Mouse (Mus musculus) forebrain, embryonic 11.5 days (tissue): ENCODE results near the gene 2300003K06Rik. TPM values are rescaled to one million over a fixed set of nuclear protein-coding genes. Genes with fewer than 3 reads are reported as not detected.
"Not testable (repeated sequence)": the region's sequence is repeated elsewhere in the genome, so short reads cannot be mapped to it uniquely, and the experiment has no call there.

Experiments used
- ATAC-seq: fragments of 200-750 bp; cut with Nextera tagmentation; replicated peaks from 2 replicates; pipeline ENCODE4 v1.8.0; 2017; ENCODE audit warnings: moderate TSS enrichment; ENCODE audit not compliant: low FRiP score
- DNase-seq: peaks from one replicate; pipeline ENCODE4 v3.0.0-alpha.2; 2017; ENCODE audit warnings: low spot score
- H3K27ac ChIP-seq: fragments of 300-500 bp; sonication (generic); 2 replicates; pipeline ENCODE4 v1.5.1; 2014; ENCODE audit warnings: low read depth, low read length
- H3K27me3 ChIP-seq: fragments of 300-500 bp; sonication (generic); 2 replicates; pipeline ENCODE4 v1.6.1; 2014; ENCODE audit warnings: mild to moderate bottlenecking, low read length, mixed read lengths; ENCODE audit not compliant: control insufficient read depth, insufficient read depth
- H3K36me3 ChIP-seq: fragments of 300-500 bp; sonication (generic); 2 replicates; pipeline ENCODE4 v1.6.1; 2014; ENCODE audit warnings: mild to moderate bottlenecking, low read length, moderate library complexity, mixed read lengths; ENCODE audit not compliant: control insufficient read depth, insufficient read depth
- H3K4me1 ChIP-seq: fragments of 300-500 bp; sonication (generic); replicated peaks from 2 replicates; pipeline ENCODE4 v1.6.1; 2014; ENCODE audit warnings: low read length, mixed read lengths; ENCODE audit not compliant: control insufficient read depth, insufficient read depth
- H3K4me2 ChIP-seq: fragments of 300-500 bp; sonication (generic); 2 replicates; pipeline ENCODE4 v1.6.1; 2014; ENCODE audit warnings: low read depth, mild to moderate bottlenecking, low read length, moderate library complexity, mixed read lengths; ENCODE audit not compliant: severe bottlenecking
- H3K4me3 ChIP-seq: fragments of 300-500 bp; sonication (generic); 2 replicates; pipeline ENCODE4 v1.5.1; 2014; ENCODE audit warnings: low read depth, low read length
- H3K9ac ChIP-seq: fragments of 300-500 bp; sonication (generic); 2 replicates; pipeline ENCODE4 v1.6.1; 2014; ENCODE audit warnings: low read length
- H3K9me3 ChIP-seq: fragments of 300-500 bp; sonication (generic); 2 replicates; pipeline ENCODE4 v1.6.1; 2016; ENCODE audit warnings: low read length, mixed read lengths; ENCODE audit not compliant: control insufficient read depth
- WGBS: fragments of 180-500 bp; shearing (Covaris S2); extraction: QIAGEN DNeasy Blood & Tissue Kit; methylation state at CpG from one replicate; pipeline ENCODE4 v1.1.7; 2014; 5-methylcytosine and 5-hydroxymethylcytosine counted together
- polyA plus RNA-seq: library from polyadenylated mRNA; unstranded; fragments of >200 nt; fragmentation: Nextera tagmentation; extraction: Ambion mirVana; gene quantifications from 2 replicates; pipeline ENCODE4 v1.2.1, GENCODE M21; 2014

The 2300003K06Rik gene
- polyA plus RNA-seq, 1 experiment from 2014 or later: not detected

DNA sequence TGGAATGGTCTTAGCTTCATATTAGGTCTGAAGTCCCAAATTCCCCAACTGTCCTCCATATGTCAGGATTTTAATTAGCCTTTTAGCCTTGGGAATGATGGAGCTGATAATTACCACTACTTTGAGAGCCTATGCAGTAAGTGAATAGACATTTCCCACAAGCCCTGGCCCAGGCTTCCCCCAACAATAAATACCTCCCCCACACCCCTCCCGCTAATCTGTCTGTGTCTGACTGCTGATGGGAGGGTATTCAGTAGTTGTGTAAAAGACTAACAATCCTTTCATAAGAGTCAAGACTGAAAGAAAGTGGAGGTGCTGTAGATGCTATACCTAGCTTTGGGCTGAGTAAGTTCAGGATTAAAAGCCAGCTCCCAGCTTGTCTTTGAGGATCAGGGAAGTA lies 4.3 kb upstream of the 2300003K06Rik start:
- WGBS: 43% methylated on average over 1 of the region's 1 CpGs
- ATAC-seq: no peak

DNA sequence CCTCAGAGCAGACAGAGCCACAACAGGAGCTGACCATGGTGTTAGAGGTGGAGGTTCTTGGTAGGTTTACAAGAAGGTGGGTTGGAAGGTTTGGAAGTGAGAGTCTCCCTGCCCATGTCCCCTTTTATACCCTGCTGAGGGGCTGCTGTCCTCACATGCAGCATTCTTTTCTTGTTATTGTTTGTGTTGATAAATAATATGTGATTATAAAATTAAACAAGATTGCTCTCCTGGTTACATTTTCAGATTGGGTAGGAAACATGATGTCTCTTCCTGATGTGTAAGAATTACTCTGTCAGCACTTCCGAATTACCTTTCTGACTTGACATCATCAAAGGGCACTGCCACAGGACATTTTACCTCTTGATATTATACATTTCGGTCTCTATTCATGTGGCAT lies 22.3 kb downstream of the 2300003K06Rik start, which contains the start of gene Gm11564:
Gene Gm11564 (minus strand): TSS at position 101 of the 400 bp plus-strand sequence.
- DNase-seq, H3K27ac ChIP-seq: not testable (repeated sequence)
- WGBS: 87% methylated on average over 2 of the region's 2 CpGs

More for the DNA sequence above, 4.3 kb upstream of the 2300003K06Rik start:
- Histone ChIP-seq H3K9ac (no peak overlapping the region), H3K36me3 (no peaks in the 10 kb centered on the region), H3K9me3 (no peaks in the 10 kb centered on the region), H3K4me3 (no peak overlapping the region), H3K27me3 (no peaks in the 10 kb centered on the region), H3K27ac (no peak overlapping the region), H3K4me2 (no peak overlapping the region), H3K4me1 (peaks cover 2% of the 10 kb centered on the region; the same call in 1 of the 2 replicates)
- DNase-seq: peak; percentile 54

DNA sequence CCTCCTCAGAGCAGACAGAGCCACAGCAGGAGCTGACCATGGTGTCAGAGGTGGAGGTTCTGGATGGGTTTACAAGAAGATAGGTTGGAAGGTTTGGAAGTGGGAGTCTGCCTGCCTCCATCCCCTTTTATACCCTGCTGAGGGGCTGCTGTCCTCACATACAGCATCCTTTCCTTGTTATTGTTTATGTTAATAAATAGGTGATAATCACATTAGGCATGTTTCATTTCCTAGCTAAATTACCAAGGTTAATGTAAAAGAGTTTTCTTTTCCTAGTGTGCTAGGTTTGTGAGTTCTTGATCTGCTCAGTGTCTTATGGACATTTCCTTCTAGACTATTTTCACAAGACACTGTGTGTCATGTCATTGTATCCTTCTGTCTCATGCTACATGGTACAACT lies 28.1 kb downstream of the 2300003K06Rik start, which contains the start of gene Krtap4-13:
Gene Krtap4-13 (minus strand): TSS at position 101 of the 400 bp plus-strand sequence.
- H3K9ac ChIP-seq, H3K27ac ChIP-seq, H3K27me3 ChIP-seq, ATAC-seq, H3K36me3 ChIP-seq, DNase-seq, H3K9me3 ChIP-seq, H3K4me2 ChIP-seq, H3K4me1 ChIP-seq, H3K4me3 ChIP-seq: not testable (repeated sequence)

More for the DNA sequence above, 22.3 kb downstream of the 2300003K06Rik start, which contains the start of gene Gm11564:
- not testable (repeated sequence) for H3K27me3 ChIP-seq, H3K4me1 ChIP-seq, H3K36me3 ChIP-seq, H3K4me3 ChIP-seq, H3K9me3 ChIP-seq, H3K9ac ChIP-seq, H3K4me2 ChIP-seq, ATAC-seq

DNA sequence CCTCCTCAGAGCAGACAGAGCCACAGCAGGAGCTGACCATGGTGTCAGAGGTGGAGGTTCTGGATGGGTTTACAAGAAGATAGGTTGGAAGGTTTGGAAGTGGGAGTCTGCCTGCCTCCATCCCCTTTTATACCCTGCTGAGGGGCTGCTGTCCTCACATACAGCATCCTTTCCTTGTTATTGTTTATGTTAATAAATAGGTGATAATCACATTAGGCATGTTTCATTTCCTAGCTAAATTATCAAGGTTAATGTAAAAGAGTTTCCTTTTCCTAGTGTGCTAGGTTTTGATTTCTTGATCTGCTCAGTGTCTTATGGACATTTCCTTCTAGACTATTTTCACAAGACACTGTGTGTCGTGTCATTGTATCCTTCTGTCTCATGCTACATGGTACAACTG lies 33.5 kb downstream of the 2300003K06Rik start, which contains the start of gene Gm11554:
Gene Gm11554 (minus strand): TSS at position 101 of the 400 bp plus-strand sequence.
- not testable (repeated sequence) for H3K27ac ChIP-seq, H3K9ac ChIP-seq, ATAC-seq, H3K4me2 ChIP-seq, H3K27me3 ChIP-seq, H3K4me1 ChIP-seq, H3K9me3 ChIP-seq, H3K36me3 ChIP-seq, H3K4me3 ChIP-seq, DNase-seq
- WGBS: no CpG with 5 or more reads among the region's 1 CpGs

DNA sequence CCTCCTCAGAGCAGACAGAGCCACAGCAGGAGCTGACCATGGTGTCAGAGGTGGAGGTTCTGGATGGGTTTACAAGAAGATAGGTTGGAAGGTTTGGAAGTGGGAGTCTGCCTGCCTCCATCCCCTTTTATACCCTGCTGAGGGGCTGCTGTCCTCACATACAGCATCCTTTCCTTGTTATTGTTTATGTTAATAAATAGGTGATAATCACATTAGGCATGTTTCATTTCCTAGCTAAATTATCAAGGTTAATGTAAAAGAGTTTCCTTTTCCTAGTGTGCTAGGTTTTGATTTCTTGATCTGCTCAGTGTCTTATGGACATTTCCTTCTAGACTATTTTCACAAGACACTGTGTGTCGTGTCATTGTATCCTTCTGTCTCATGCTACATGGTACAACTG lies 39.0 kb downstream of the 2300003K06Rik start, which contains the start of gene Gm11569:
Gene Gm11569 (minus strand): TSS at position 101 of the 400 bp plus-strand sequence.
- not testable (repeated sequence) for ATAC-seq, H3K4me3 ChIP-seq, H3K9ac ChIP-seq

DNA sequence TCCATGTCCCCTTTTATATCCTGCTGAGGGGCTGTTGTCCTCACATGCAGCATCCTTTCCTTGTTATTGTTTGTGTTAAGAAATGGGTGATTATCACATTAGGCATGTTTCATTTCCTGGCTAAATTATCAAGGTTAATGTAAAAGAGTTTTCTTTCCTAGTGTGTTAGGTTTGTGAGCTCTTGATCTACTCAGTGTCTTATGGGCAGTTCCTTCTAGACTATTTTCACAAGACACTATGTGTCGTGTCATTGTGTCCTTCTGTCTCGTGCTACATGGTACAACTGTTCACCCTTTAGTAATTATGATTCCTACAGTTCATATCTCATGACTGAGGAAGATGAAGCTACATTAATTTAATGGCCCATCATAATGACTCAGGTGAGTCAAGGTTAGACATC lies 44.5 kb downstream of the 2300003K06Rik start, which contains the start of gene Gm11596:
Gene Gm11596 (minus strand): TSS at position 101 of the 400 bp plus-strand sequence.
- ATAC-seq: no peak

More for the DNA sequence above, 39.0 kb downstream of the 2300003K06Rik start, which contains the start of gene Gm11569:
- H3K4me1 ChIP-seq, H3K4me2 ChIP-seq, H3K9me3 ChIP-seq, H3K27me3 ChIP-seq, DNase-seq, H3K36me3 ChIP-seq, H3K27ac ChIP-seq: not testable (repeated sequence)
- no CpG with 5 or more reads among the region's 1 CpGs for WGBS

More for the DNA sequence above, 44.5 kb downstream of the 2300003K06Rik start, which contains the start of gene Gm11596:
- H3K27ac ChIP-seq: no peak within 1 kb of the TSS
- H3K4me1 ChIP-seq: no peaks in the 10 kb centered on the region
- H3K36me3 ChIP-seq: no peaks in the 10 kb centered on the region
- no peaks in the 10 kb centered on the region for H3K27me3 ChIP-seq
- no peaks in the 10 kb centered on the region for H3K9me3 ChIP-seq
- no peak within 1 kb of the TSS for H3K4me3 ChIP-seq
- WGBS: 80% methylated on average over 2 of the region's 2 CpGs
- no peak within 1 kb of the TSS for H3K9ac ChIP-seq
- no peak within 1 kb of the TSS for H3K4me2 ChIP-seq
- no peak for DNase-seq

Other genes starting within 250 kb of the 2300003K06Rik start
- gene Krtap1-3, start 246.7 kb downstream of the 2300003K06Rik start, polyA plus RNA-seq: not detected in 2 replicates
- not detected in 2 replicates for gene Krtap9-3, start 240.0 kb downstream of the 2300003K06Rik start, polyA plus RNA-seq
- gene Gm11938, start 234.8 kb downstream of the 2300003K06Rik start, polyA plus RNA-seq: not detected in 2 replicates
- not detected in 2 replicates for gene Gm11937, start 227.9 kb downstream of the 2300003K06Rik start, polyA plus RNA-seq
- not detected in 2 replicates for gene Krtap2-4, start 223.2 kb downstream of the 2300003K06Rik start, polyA plus RNA-seq
- not detected in 2 replicates for gene Gm11562, start 217.6 kb downstream of the 2300003K06Rik start, polyA plus RNA-seq
- gene Krtap4-1, start 209.8 kb downstream of the 2300003K06Rik start, polyA plus RNA-seq: not detected in 2 replicates
- not detected in 2 replicates for gene Krtap4-2, start 203.0 kb downstream of the 2300003K06Rik start, polyA plus RNA-seq
- not detected in 2 replicates for gene Krtap4-7, start 194.0 kb downstream of the 2300003K06Rik start, polyA plus RNA-seq
- gene Gm11555, start 187.8 kb downstream of the 2300003K06Rik start, polyA plus RNA-seq: not detected in 2 replicates
- gene Gm11563, start 179.1 kb downstream of the 2300003K06Rik start, polyA plus RNA-seq: not detected in 2 replicates
- gene Krtap4-6, start 172.1 kb downstream of the 2300003K06Rik start, polyA plus RNA-seq: not detected in 2 replicates
- gene Gm14190, start 147.3 kb downstream of the 2300003K06Rik start, polyA plus RNA-seq: not detected in 2 replicates
- gene Gm14180, start 103.8 kb downstream of the 2300003K06Rik start, polyA plus RNA-seq: not detected in 2 replicates
- gene Gm11595, start 65.2 kb downstream of the 2300003K06Rik start, polyA plus RNA-seq: not detected in 2 replicates
- not detected in 2 replicates for gene Krtap4-8, start 57.4 kb downstream of the 2300003K06Rik start, polyA plus RNA-seq
- not detected in 2 replicates for gene Krtap4-9, start 52.9 kb downstream of the 2300003K06Rik start, polyA plus RNA-seq
- not detected in 2 replicates for gene Gm11596, start 44.6 kb downstream of the 2300003K06Rik start, polyA plus RNA-seq
- gene Gm11569, start 39.1 kb downstream of the 2300003K06Rik start, polyA plus RNA-seq: not detected in 2 replicates
- gene Gm11554, start 33.6 kb downstream of the 2300003K06Rik start, polyA plus RNA-seq: not detected in 2 replicates
- not detected in 2 replicates for gene Krtap4-13, start 28.2 kb downstream of the 2300003K06Rik start, polyA plus RNA-seq
- gene Gm11564, start 22.4 kb downstream of the 2300003K06Rik start, polyA plus RNA-seq: not detected in 2 replicates
- gene Krtap4-16, start 13.5 kb upstream of the 2300003K06Rik start, polyA plus RNA-seq: not detected in 2 replicates
- not detected in 2 replicates for gene Gm11568, start 19.9 kb upstream of the 2300003K06Rik start, polyA plus RNA-seq
- gene Gm11559, start 26.4 kb upstream of the 2300003K06Rik start, polyA plus RNA-seq: not detected in 2 replicates
- not detected in 2 replicates for gene Krtap9-1, start 35.3 kb upstream of the 2300003K06Rik start, polyA plus RNA-seq
- gene Gm11567, start 41.1 kb upstream of the 2300003K06Rik start, polyA plus RNA-seq: not detected in 2 replicates
- gene Krtap31-1, start 69.9 kb upstream of the 2300003K06Rik start, polyA plus RNA-seq: not detected in 2 replicates
- gene Gm11565, start 76.7 kb upstream of the 2300003K06Rik start, polyA plus RNA-seq: not detected in 2 replicates
- not detected in 2 replicates for gene Krtap31-2, start 98.2 kb upstream of the 2300003K06Rik start, polyA plus RNA-seq
- not detected in 2 replicates for gene Krtap9-5, start 110.4 kb upstream of the 2300003K06Rik start, polyA plus RNA-seq
- not detected in 2 replicates for gene Krtap29-1, start 141.0 kb upstream of the 2300003K06Rik start, polyA plus RNA-seq
- not detected in 2 replicates for gene Krtap16-1, start 148.5 kb upstream of the 2300003K06Rik start, polyA plus RNA-seq
- gene Krtap17-1, start 155.9 kb upstream of the 2300003K06Rik start, polyA plus RNA-seq: not detected in 2 replicates
- gene Krt33a, start 178.1 kb upstream of the 2300003K06Rik start, polyA plus RNA-seq: not detected in 2 replicates
- not detected in 2 replicates for gene Krt33b, start 191.8 kb upstream of the 2300003K06Rik start, polyA plus RNA-seq
- gene Krt34, start 203.5 kb upstream of the 2300003K06Rik start, polyA plus RNA-seq: not detected in 2 replicates
- gene Krt31, start 212.5 kb upstream of the 2300003K06Rik start, polyA plus RNA-seq: not detected in 2 replicates